Comparison of ENCODE assay signal across 7 mouse cellular contexts in genomic region chr3:153973171-153973948, GRCm38 (mm10). TPM values are rescaled to one million over a fixed set of nuclear protein-coding genes. Genes with fewer than 3 reads are reported as not detected.
DNase-seq lines count a peak whose midpoint lies in the region; ATAC-seq and TF ChIP-seq lines count a peak whose summit lies in the region.

TSS of gene Slc44a5 (plus strand) at chr3:153973436.

- ATAC-seq in hematopoietic stem cell, adult 5-6 weeks (replicated peaks in 1 of 2; ENCODE audit: insufficient read depth in 1 of 2, low FRiP score in 2 of 2, low TSS enrichment in 1 of 2, low read depth in 1 of 2, poor library complexity in 2 of 2, severe bottlenecking in 2 of 2) = peak; percentile 42 to 45; a peak in 2 of 4 replicates
- ATAC-seq in limb, embryonic 12.5 days (ENCODE audit: insufficient number of reproducible peaks, insufficient read depth, low FRiP score, low TSS enrichment, low read depth) = peak; percentile 62
- ATAC-seq in CD4-positive, CD25-positive, alpha-beta regulatory T cell, adult 4 months = no peak

- peaks cover 2% of the 10 kb centered on the region; the same call in 1 of the 2 replicates for H3K4me1 ChIP-seq in spleen, adult 2 months (ENCODE audit: control insufficient read depth, insufficient read depth, insufficient read length)
- H3K4me1 ChIP-seq in limb, embryonic 12.5 days (replicated peaks) = peaks cover 11% of the 10 kb centered on the region
- H3K4me1 ChIP-seq in olfactory bulb, adult 2 months (ENCODE audit: control insufficient read depth, insufficient read depth, low read length) = peaks cover 9% of the 10 kb centered on the region

- peak within 1 kb of the TSS; percentile 98 for H3K4me2 ChIP-seq in limb, embryonic 12.5 days

- 5% methylated on average over 57 of the region's 66 CpGs for WGBS in spleen, adult 2 months
- whole genome bisulfite sequencing in limb, embryonic 12.5 days = under 1% methylated on average over 66 of the region's 66 CpGs
- 1% methylated on average over 66 of the region's 66 CpGs for WGBS in olfactory bulb, adult 2 months

- no peak for TF ChIP-seq POLR2A in spleen, adult 2 months (IDR thresholded peaks at IDR 0.05; ENCODE audit: low read depth, low read length)
- peak; percentile 23; the same call in 1 of the 2 replicates for TF ChIP-seq POLR2A in olfactory bulb, adult 2 months (IDR thresholded peaks at IDR 0.05; ENCODE audit: insufficient read depth, low read depth, low read length)

- no peaks in the 10 kb centered on the region for H3K9me3 ChIP-seq in limb, embryonic 12.5 days

- no peaks in the 10 kb centered on the region for H3K36me3 ChIP-seq in spleen, adult 2 months (ENCODE audit: control insufficient read depth, insufficient read depth, low read length)
- no peaks in the 10 kb centered on the region for H3K36me3 ChIP-seq in limb, embryonic 12.5 days

- peaks cover 14% of the 10 kb centered on the region for H3K27me3 ChIP-seq in spleen, adult 2 months (ENCODE audit: control insufficient read depth, insufficient read depth, low read length)
- peaks cover 67% of the 10 kb centered on the region for H3K27me3 ChIP-seq in limb, embryonic 12.5 days

- H3K4me3 ChIP-seq in spleen, adult 2 months (ENCODE audit: extremely low read depth, insufficient read depth, insufficient read length) = peak within 1 kb of the TSS; percentile 36; the same call in 1 of the 2 replicates
- peak within 1 kb of the TSS; percentile 59 for H3K4me3 ChIP-seq in limb, embryonic 12.5 days (replicated peaks)
- peak within 1 kb of the TSS; percentile 59 for H3K4me3 ChIP-seq in olfactory bulb, adult 2 months (ENCODE audit: insufficient read depth, low read depth, low read length)

- TF ChIP-seq CTCF in spleen, adult 2 months (IDR thresholded peaks at IDR 0.05; ENCODE audit: extremely low read depth, insufficient read depth, insufficient read length, insufficient replicate concordance) = no peak
- no peak for TF ChIP-seq CTCF in olfactory bulb, adult 2 months (IDR thresholded peaks at IDR 0.05; ENCODE audit: insufficient read depth, low read depth, low read length)

- peak within 1 kb of the TSS; percentile 71 for H3K9ac ChIP-seq in limb, embryonic 12.5 days (replicated peaks)

- DNase-seq in spleen, adult 2 months (ENCODE audit: low read depth in 1 of 2, low spot score in 2 of 2) = no peak
- no peak for DNase-seq in spleen, adult 12 weeks (ENCODE audit: low spot score)
- peak; percentile 41 for DNase-seq in embryo, embryonic 10.5 days (ENCODE audit: low spot score)

- H3K27ac ChIP-seq in spleen, adult 2 months (ENCODE audit: insufficient read depth, low read length) = no peak within 1 kb of the TSS
- H3K27ac ChIP-seq in limb, embryonic 12.5 days = no peak within 1 kb of the TSS
- H3K27ac ChIP-seq in olfactory bulb, adult 2 months (ENCODE audit: insufficient read depth, low read depth, low read length) = no peak within 1 kb of the TSS

RNA-seq across cellular contexts. Expression of gene Slc44a5, which starts in this region (rescaled TPM):
- 0.11 and 0.14 TPM in 2 replicates for polyA plus RNA-seq in spleen, adult 2 months (2012; rRNA removed)
- total RNA-seq in hematopoietic stem cell, adult 5-6 weeks (2017) = not detected in 2 replicates
- 0.45 and 0.54 TPM in 2 replicates for polyA plus RNA-seq in limb, embryonic 12.5 days (2016; fragmentation: Nextera tagmentation; extraction: Ambion mirVana)
- polyA plus RNA-seq in olfactory bulb, adult 2 months (2012; ENCODE audit: insufficient read depth, insufficient read length, low replicate concordance, missing spikeins) = not detected in 2 replicates
- polyA plus RNA-seq in CD4-positive, CD25-positive, alpha-beta regulatory T cell, adult 4 months (2017; shearing (Covaris generic)) = under 1 TPM in 1 of 2 experiments, not detected in 1; 0.24 TPM

Comparison
In these comparisons a context has a peak if more than half of its experiments do, and no peak if none do; other contexts are left out.
1. Peak in ATAC-seq in hematopoietic stem cell, adult 5-6 weeks; RNA of the gene not detected or under 1 TPM.
2. Peak in ATAC-seq, H3K4me3 ChIP-seq, H3K9ac ChIP-seq and H3K4me2 ChIP-seq in limb, embryonic 12.5 days; RNA of the gene not detected or under 1 TPM.